Mouse (Mus musculus): ENCODE measurements around the gene Flt1.

The Flt1 gene

DNA sequence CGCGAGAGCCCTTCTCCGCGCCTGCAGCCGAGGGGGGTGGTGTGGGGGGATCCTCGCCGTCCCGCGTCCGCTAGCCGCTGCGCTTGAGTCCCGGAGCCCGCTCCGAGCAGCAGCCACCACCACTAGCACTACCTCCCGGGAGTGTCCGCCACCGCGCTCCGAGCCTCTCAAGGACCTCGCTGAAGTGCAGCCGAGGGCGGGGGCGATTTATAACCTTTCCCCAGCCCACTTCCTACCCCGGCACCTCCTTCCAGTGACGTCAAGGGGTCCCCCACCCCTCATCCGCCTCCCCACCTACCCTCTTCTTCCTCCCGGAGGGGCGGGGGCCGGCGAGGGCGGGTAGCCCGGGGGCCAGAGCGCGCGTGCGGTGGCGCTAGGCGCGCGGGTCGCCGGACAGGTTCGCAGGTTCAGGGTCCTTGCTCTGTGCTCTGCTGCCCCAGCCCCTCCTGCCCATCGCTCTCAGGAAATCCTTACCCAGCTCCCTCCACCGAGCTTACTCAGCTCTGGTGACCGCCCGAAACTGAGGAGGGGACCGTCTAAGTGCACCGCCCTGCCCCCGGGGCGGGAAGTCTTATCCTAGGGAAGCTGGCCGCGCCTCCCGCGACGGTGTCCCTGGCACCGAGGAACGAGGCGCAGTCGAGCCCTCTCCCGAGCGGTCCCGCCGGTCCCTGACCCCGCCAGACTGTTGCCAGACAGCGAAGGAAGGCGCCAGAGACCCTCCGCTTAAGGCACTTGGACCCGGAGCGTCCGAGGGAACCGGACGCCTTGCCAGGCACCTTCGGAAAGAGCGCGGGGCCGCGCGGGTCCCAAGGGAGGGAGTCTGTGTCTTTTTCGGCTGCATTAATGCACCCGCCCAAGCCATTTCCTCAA is at the start of gene Flt1:
Gene Flt1, minus strand, starts transcription at position 181 of the 870 bp plus-strand sequence.
- in situ Hi-C loops (cut with MboI, MseI): no loop called here

DNA sequence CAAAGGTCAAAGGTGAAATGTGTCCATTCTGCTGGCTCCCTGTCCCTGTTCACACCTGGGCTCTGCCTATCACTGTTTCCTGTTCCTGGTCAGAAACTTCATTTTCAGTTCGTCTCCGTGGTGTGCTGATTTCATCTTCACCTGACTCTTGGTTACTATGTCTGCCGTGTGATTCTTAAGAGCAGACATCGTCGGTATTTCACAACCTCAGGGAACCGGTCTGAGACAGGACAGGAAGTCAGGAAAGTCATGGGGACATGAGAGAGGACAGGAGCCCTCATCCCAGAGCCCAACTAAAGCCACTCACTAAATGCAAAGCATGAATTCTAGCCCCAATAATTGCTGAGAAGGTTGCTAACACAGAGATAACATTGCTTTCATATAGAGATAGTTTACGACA is 49.4 kb upstream of the Flt1 start:
- in situ Hi-C loops (cut with MboI, MseI): no loop called here

DNA sequence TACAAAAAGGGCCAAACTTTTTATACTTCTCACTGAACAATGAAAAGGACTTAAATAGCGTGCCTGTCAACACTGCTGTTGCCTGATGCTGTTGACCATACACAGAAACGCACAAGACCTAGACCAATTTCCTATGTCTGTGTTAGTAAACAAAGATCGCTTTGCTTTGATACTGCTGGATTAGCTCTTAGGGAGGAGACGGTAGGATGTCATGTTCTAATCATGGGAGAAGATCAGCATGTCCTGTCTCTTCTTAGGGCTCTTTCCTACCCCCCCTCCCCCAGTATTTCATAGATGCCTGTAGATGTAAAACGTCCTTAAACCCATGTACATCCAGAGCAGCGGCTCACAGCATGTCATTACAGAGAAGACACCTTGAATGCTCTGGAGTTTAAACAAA is 44.1 kb upstream of the Flt1 start:
- in situ Hi-C loops (cut with MboI, MseI): no loop called here

DNA sequence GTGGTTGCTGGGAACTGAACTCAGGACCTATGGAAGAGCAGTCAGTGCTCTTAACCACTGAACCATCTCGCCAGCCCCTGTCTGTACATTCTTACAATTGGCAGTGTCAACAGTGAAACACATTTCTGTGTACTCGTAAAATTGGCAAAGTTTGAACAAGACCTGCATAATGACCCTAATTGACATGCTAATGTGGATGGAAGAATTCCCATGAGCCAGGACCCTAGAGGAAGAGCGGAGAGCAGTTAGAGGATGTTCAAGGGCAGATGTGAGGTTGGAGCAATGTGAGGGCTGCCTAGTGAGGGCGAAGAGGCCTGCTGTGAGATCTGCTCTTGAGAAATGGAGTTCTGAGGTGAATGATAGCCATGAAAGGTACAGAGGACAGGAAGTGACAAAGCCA is 38.2 kb upstream of the Flt1 start:
- in situ Hi-C loops (cut with MboI, MseI): no loop called here

DNA sequence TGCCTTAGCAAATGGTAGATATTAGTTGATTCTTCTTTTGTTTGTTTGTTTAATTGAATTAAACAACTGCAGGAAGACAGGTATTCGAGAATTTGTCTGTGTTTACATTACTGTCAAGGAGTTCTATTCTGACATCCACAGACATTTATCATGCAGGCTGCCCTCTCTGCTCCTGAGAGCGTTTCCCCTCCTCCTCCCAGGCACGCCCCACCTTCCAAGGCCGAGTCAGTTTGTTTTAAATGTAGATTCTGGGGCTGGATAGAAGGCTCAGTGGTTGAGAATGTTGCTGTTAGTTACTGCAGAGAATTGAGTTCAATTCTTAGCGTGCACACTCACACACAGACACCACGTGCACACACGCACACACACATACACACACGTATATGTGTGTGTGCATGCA is 36.2 kb upstream of the Flt1 start:
- in situ Hi-C loops (cut with MboI, MseI): no loop called here

DNA sequence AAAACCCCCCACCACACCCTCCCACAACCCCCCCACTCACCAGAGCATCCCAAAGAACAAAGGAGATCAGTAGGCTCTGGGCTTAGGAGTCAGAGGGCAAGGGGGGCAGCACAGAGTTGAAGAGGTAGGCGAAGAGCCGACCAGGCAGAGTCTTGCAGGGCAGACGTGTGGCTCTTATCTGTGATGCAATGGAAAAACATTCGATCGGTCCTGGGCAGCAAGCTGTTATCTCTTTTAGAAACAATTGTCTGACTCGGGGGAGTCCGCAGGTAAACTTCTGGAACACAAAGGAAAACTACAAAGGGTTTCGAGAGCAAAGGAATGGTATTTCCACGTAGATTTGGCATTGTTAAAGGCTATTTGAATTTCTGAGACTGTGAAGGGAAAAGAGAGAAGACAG is 35.5 kb upstream of the Flt1 start:
- in situ Hi-C loops (cut with MboI, MseI): no loop called here

DNA sequence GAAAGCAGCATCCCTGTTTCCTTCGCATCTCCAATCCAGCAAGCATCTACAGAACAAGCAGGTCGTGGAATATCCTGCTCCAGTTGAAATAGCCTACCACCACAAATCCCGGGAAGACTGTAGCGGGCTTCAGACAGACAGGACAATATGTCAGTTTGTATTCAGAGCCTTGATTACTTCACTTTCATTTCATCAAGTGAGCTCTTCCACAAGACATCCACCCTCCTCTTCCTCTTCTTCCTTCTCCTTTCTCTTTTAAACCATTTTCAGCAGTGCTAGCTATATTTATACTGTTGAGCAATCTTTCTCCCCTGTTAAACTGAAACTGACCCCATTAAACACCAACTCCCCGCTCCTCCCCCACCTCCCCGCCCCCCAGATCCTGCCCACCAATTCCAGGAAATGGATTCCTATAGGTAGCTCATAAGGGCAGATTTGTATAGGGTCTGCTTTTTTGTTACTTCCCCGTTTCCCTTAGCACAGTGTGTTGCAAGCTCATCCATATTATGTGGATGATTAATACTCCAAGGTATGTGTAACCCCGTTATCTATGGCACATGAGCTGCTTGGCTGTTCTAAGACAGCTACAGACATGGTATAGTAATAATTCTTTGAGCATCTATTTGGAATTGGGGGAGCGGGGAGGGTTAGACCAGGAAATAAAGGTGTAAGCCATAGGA is 33.0 kb upstream of the Flt1 start:
- in situ Hi-C loops (cut with MboI, MseI): no loop called here

DNA sequence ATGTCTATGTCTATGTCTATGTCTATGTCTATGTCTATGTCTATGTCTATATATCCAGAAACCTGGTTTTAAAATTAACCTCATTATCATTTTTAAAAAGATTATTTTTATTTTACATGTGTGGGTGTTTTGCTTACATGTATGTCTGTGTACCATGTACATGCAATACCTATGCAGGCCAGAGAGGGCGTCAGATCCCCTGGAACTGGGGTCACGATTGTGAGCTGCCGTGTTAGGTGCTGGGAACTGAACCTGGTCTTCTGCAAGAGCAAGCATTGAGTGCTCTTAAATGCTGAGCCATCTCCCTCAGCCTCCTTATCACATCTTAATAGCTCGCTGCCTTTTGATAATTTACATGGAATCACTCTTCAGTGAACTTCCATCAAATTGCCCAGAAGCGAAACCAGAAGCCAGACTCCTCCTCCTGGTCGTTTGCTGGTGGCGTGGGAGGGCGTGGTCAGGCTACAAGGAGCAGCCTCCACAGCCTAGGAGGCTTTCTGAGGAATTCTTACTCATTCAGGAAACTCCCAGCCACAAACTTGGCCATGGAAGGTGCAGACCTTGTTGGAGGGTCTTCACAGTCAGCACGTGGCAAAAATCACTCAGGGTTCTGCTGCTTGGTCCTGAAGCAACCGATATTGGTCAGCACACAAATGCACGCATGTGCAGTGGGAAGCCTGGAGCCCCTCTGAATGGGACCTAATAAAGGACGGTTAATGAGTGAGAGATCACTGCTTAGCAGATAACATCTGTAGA is 32.2 kb upstream of the Flt1 start:
- in situ Hi-C loops (cut with MboI, MseI): no loop called here

DNA sequence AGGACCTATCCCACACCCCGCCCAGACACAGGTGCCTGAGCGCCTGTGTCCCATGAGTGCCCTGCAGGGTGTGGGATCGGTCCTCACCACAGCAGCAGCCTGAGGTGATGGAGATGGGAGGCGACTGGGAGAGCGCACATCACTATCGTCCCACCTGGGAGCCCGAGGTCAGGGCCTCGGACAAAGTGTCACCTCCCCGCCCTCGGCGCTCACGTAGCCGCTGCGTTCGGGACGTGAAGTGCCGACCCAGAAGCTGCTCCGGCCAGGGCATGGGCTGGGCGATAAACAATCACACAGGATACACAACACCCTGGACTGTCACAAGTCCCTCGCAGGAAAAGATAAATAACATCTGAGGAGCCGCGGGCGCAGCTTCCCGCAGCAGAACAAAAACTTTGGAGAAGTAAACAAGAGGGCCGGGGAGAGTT is 27.1 kb upstream of the Flt1 start:
- in situ Hi-C loops (cut with MboI, MseI): no loop called here

DNA sequence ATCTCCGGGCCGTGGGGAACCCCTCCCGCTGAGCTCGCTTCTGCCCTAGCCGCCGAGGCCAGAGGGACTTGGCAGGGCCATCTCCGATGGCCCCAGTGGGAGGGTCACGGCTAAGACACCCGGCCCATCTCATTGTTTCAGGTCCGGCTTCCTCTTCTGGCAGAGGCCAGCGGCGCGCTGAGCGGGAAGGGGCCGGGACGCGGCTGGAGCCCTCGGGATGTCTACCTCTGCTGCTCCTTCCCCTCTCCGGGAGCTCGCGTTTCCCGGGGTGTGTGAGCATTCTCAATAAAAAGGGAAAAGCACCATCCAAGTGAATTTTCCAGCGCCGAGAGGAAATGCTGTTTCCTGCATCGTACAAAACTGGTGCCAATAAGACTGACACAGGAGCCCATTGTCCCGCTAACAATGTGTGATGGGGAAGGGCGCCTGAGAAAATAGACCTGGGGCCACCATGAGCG is 25.9 kb upstream of the Flt1 start:
- in situ Hi-C loops (cut with MboI, MseI): no loop called here

DNA sequence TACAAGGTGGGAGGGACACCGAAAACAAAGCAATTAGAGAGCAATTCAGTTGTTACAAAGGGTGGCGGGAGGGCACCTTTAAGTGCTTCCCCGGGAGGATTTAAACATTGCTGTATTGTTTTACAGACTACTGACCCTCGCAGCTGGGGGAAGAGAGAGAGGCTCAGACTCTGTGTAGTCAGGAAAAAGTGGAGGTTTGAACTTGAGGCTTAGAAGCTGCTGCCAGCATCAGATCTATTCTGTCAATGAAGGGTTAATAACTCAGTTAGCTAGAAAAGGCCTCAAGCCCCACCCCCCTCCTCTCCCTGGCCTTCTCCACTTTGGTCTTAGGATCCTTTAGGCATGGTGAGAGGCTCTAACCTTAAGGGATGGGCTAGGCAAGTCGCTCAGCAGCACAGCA is 24.2 kb upstream of the Flt1 start:
- in situ Hi-C loops (cut with MboI, MseI): no loop called here

DNA sequence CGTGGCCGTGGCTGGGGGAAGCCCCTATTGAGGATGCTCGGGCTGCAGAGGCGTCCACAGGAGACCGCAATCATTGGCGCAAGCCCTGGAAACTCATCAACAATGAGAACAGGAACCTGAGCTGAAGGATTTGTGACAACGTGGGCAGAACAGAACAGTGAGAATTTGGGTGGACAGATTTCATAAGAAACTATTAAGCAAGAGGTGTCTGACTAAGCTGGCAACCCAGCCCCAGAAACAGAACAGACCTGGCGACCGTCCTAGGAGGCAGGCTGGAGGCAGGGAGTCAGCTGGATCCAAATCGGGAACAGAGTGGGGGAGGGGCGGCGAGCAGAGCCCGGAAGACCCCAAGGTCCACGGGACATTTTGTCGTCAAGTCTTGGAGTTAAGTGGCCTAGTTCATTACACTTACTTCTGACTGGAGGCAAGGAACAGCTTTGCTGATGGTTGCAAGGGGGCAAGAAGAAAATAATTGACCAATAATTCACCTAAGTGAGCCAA is 22.3 kb upstream of the Flt1 start:
- in situ Hi-C loops (cut with MboI, MseI): no loop called here

DNA sequence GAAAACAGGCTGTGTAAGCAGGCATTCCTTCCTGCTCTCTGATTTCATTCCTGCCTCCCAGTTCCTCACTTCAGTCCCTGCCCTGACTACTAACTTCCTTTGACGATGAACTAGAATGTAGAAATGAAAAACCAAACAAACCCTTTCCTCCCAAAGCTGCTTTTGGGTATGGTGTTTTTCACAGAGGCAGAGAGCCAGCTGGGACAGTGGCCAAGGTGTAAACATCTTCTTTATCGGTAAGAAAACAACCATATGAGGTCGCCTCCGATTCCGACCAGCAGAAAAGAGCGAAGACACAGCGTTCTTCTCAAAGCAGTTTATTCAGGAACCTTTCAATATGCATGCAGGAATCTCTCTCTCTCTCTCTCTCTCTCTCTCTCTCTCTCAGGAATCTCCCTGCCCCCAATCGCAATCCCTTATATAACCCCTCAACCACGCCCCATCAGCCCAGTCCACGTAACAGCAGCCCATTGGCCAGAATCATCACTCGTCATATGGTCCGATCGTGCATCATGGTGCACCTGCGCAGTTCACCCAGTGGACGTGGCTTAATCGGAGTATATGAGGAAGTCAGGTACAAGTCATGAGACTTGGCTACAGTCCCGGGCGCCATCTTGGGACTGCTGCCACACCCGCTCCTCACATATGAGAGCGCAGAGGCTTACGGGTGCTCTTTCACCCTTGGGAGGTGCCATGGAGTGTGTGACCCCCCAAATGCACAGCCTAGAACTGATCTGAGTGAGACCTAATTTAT is 19.3 kb upstream of the Flt1 start:
- in situ Hi-C loops (cut with MboI, MseI): no loop called here

DNA sequence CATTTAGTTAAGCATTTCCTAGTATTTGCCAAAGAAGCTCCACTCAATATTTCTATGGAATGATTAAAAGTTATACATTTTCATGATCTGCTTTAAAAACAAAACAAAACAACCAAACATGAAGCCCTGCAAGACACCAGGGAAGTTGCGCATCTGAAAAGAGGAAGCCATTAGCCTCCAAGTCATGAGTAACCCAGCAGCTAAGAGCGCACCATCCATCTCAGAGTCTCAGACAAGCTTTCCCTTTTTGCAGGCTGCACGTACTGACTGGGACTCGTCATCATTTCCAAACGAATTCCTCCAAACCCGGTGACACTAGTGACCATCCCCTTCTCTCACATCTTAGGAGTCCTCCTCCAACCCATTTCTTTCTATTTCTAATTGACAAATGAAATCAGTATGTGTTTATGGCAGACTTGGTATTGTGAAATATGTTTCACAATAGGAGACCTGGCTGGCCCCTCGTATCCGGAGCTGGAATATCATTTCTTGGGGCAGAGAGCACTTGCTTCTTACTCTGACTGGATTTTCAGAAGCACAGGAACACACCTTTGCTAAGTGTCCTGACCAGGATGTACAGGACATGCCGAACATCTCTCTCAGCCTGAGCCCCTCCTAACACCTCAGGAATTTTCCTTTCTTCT is 16.8 kb upstream of the Flt1 start:
- in situ Hi-C loops (cut with MboI, MseI): no loop called here

DNA sequence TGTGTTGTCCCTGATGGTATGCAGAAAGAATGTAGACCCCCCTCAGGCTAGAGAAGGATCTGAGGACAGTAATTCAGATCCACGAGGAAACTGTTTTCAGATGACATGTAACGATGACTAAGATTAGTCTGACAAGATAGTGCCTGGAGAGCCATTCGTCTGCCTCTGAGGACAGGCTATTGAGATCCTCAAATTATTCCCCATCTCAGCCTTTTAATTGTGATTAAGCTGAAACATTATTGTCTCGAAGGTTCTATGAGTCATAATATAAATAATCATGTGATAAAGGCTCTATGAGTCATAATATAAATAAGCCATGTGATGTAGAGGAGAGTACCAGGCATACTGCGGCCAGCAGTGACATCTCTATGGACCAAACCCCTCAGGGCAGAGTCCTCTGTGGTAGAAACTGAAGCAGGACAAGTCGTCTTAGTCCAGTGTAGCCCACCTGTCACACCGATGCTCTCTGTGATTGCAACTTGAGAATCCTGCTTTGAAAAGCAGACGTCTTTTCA is 11.0 kb upstream of the Flt1 start:
- in situ Hi-C loops (cut with MboI, MseI): no loop called here

DNA sequence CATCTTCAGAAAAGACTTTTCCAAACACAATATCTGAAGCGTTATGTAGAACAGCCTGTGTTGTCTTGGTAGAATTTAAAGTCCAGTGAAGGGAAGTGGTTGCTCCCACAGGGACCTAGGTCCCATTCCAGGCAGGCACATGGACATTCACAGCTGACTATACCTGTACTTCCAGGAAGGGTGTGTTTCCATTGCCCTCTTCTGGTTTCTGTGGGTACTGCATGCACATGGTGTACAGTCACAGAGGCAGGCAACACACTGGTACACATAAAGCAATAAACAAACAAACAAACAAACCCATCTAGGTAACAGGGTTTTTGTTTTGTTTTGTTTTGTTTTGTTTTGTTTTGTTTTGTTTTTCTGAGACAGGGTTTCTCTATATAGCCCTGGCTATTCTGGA is 7.9 kb upstream of the Flt1 start:
- in situ Hi-C loops (cut with MboI, MseI): no loop called here

DNA sequence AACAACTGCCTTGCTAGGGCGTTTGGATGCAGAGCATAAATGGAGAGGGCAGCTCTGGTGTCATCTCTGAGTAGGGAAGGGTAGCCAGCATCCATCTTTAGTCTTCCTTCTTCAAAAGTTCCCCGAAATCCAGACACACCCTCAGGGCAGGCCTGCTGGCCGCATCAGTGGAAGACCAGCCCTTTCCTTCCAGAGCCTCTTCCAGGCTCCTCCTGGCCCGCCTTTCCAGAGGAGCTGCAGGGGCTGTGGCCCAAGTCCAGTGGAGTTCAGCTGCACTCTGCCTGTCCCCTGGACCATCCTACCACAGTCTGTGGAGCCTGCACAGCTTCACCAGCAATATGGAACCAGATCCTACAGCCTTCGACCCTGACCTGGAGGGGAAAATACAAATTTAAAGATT is 7.1 kb upstream of the Flt1 start:
- in situ Hi-C loops (cut with MboI, MseI): no loop called here

DNA sequence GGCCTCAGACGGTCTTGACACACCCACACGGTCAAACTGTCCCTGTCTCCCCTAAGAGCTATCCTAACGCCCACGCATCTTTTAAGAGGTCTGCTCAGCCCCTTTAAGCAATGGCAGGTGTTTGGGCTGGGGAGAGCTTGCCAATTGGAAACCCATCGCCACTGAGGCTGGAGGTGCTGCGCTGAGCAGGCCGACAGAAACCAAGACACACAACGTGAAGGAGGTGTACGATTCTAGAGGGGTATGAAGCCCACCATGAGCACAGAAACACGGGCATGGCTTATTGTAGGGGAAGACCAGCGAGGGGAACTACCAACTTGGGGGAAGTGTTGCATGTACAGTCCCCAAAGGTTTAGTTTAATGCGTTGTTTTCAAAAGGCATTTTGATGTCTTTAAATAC is 1.7 kb upstream of the Flt1 start:
- in situ Hi-C loops (cut with MboI, MseI): no loop called here

DNA sequence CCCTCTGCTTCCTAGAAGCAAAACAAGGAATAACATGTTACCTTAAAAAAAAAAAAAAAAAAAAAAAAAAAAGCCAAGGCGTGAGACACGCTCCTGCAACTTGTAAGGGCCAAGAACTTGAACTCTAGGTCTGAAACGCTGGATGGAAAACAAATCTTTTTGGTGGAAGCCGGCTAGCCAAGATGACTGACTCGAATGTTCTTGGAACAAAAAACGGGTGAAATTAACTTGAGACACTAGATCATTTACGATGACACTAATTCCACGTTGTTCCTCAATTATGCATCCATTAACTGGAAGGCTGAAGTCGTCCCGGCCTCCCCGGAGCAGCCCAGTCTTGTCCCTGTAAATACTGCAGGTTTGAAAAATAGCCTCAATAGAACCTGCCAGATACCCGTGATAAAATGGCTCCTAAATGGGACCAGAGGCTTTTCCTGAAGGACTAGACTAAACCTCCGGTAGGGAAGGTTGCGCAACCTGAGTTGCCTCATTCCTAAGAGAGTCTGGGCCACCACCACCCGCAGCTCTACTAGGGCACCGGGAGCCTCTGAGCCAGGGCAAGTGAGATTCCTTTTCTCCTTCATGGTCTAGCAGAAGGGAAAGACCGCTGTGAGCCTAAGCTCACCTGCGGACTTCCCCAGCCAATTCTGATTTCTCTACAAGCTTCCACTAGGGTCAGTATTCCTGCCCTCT is 1.0 kb upstream of the Flt1 start:
- in situ Hi-C loops (cut with MboI, MseI): no loop called here
